Mouse (Mus musculus) cerebellum, adult 2 months (tissue): ENCODE data around the gene Fhl2.

Source experiments
- CTCF ChIP-seq: fragments of 200-500 bp; IDR thresholded peaks from 2 replicates; pipeline ENCODE4 v1.5.1; 2011; ENCODE audit warnings: low read depth, mild to moderate bottlenecking, control low read depth, low read length, moderate library complexity, borderline replicate concordance; ENCODE audit not compliant: insufficient read depth
- POLR2A ChIP-seq: fragments of 200-500 bp; IDR thresholded peaks from 2 replicates; pipeline ENCODE4 v1.6.1; 2011; ENCODE audit warnings: low read length, control low read depth, borderline replicate concordance; ENCODE audit not compliant: insufficient read depth

DNA sequence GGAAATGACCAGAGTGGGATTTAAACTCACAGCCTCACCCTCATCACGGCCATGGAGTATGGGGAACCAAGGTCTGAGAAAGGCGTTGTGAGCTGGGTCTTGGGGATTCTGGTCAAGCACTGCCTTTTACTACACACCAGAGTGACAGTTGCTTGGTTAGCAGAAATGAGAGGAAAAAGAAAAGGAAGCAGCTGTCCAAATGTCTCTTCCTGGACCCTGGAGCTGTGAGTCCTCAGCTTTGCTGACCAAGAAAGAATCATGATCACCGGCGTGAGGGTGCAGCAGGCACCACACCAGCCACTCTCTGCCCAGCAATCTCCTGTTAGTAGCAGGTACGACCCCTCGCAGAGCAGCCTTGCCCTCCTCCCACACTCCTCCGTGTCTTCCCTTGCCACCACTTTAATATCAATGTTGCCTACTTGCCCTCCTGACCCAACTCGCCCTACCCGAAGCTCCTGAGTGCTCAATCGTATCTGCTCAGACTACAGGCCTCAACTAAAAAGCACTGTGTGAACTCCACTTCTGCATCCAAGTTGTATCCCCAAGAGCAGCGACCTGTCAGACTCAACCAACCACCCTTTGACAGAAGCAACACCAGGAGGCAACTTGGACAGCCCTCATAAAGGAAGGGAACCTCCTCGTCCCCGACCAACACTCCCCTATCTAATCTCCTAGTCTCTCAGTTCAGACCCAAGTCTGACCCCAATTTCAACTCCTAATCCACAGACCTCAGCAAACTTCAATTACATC is 105.3 kb downstream of the Fhl2 start:
- TF ChIP-seq POLR2A (no peak), CTCF (no peak)
